Mouse (Mus musculus) neural tube, embryonic 14.5 days (tissue): Measurements from ENCODE around the gene Flcn. TPM values are rescaled to one million over a fixed set of nuclear protein-coding genes. Genes with fewer than 3 reads are reported as not detected.
A peak's percentile ranks its signal among the peaks of the same experiment; 100 is the strongest.

Experiments used
- ATAC-seq: fragments of 200-750 bp; cut with Nextera tagmentation; 2 replicates; pipeline ENCODE4 v1.8.0; 2017; ENCODE audit warnings: low read depth, mild to moderate bottlenecking, moderate TSS enrichment, moderate library complexity
- H3K27ac ChIP-seq: fragments of 300-500 bp; sonication (generic); 2 replicates; pipeline ENCODE4 v1.5.1; 2014; ENCODE audit warnings: low read depth, mild to moderate bottlenecking, control low read depth, low read length, moderate library complexity, mixed read lengths
- H3K27me3 ChIP-seq: fragments of 300-500 bp; sonication (generic); 2 replicates; pipeline ENCODE4 v1.6.1; 2014; ENCODE audit warnings: low read length; ENCODE audit not compliant: control insufficient read depth, insufficient read depth
- H3K36me3 ChIP-seq: fragments of 300-500 bp; sonication (generic); 2 replicates; pipeline ENCODE4 v1.6.1; 2014; ENCODE audit warnings: low read length, mixed read lengths; ENCODE audit not compliant: control insufficient read depth, insufficient read depth
- H3K4me1 ChIP-seq: fragments of 300-500 bp; sonication (generic); 2 replicates; pipeline ENCODE4 v1.6.1; 2014; ENCODE audit warnings: low read length; ENCODE audit not compliant: control insufficient read depth, insufficient read depth
- H3K4me2 ChIP-seq: fragments of 300-500 bp; sonication (generic); 2 replicates; pipeline ENCODE4 v1.6.1; 2014; ENCODE audit warnings: mild to moderate bottlenecking, low read depth, low read length, control low read depth
- H3K4me3 ChIP-seq: fragments of 300-500 bp; sonication (generic); 2 replicates; pipeline ENCODE4 v1.5.1; 2014; ENCODE audit warnings: low read depth, low read length, control low read depth, mixed read lengths
- H3K9ac ChIP-seq: fragments of 300-500 bp; sonication (generic); replicated peaks from 2 replicates; pipeline ENCODE4 v1.6.1; 2014; ENCODE audit warnings: low read depth, mild to moderate bottlenecking, control low read depth, low read length, mixed read lengths
- H3K9me3 ChIP-seq: fragments of 300-500 bp; sonication (generic); 2 replicates; pipeline ENCODE4 v1.6.1; 2016; ENCODE audit warnings: low read length; ENCODE audit not compliant: control insufficient read depth
- WGBS: fragments of 180-500 bp; shearing (Covaris S2); extraction: QIAGEN DNeasy Blood & Tissue Kit; methylation state at CpG from one replicate; pipeline ENCODE4 v1.1.7; 2014; 5-methylcytosine and 5-hydroxymethylcytosine counted together
- polyA plus RNA-seq: library from polyadenylated mRNA; unstranded; fragments of >200 nt; fragmentation: Nextera tagmentation; extraction: Ambion mirVana; gene quantifications from 2 replicates; pipeline ENCODE4 v1.2.1, GENCODE M21; 2014

Gene Flcn
- polyA plus RNA-seq, 1 experiment from 2014 or later = 39.3 TPM

DNA sequence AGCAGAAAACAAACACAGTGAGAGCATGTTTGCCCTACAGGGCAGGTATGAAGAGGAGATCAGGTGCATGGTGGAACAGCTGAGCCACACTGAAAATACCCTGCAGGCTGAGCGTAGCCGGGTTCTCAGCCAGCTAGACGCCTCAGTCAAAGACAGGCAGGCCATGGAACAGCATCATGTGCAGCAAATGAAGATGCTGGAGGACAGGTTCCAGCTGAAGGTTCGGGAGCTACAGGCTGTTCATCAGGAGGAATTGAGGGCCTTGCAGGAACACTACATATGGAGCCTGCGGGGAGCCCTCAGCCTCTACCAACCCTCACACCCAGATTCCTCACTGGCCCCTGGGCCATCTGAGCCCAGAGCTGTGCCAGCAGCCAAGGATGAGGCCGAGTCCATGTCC is 49.0 kb downstream of the Flcn start:
- Histone ChIP-seq H3K9ac (no peak overlapping the region), H3K4me2 (no peak overlapping the region), H3K4me1 (no peaks in the 10 kb centered on the region), H3K36me3 (peaks cover 72% of the 10 kb centered on the region), H3K9me3 (no peaks in the 10 kb centered on the region), H3K27me3 (no peaks in the 10 kb centered on the region), H3K4me3 (no peak overlapping the region), H3K27ac (no peak overlapping the region)
- WGBS = 95% methylated on average over 6 of the region's 6 CpGs
- ATAC-seq = no peak

DNA sequence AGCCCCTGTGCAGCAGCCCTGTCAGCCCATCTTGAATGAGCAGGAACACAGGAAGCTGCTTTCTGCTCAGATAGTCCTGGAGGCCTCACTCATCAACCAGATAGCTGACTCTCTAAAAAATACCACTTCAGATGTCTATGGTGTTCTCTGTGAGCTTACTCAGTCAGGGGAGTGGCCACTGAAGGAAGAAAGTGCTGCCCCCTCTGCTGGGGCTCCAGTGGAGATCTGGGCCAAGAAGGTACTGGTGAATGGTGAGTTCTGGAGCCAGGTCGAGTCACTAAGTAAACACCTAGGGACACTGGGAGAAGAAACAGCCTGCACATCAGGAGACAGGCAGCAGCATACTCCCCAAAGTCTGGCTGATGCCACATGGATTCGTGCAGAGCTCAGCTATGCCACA is 50.2 kb downstream of the Flcn start:
- Histone ChIP-seq H3K4me3 (no peak overlapping the region), H3K27me3 (no peaks in the 10 kb centered on the region), H3K9me3 (no peaks in the 10 kb centered on the region), H3K36me3 (peaks cover 72% of the 10 kb centered on the region), H3K4me2 (no peak overlapping the region), H3K4me1 (no peaks in the 10 kb centered on the region), H3K27ac (no peak overlapping the region), H3K9ac (no peak overlapping the region)
- ATAC-seq = no peak
- WGBS = 89% methylated on average over 2 of the region's 2 CpGs

DNA sequence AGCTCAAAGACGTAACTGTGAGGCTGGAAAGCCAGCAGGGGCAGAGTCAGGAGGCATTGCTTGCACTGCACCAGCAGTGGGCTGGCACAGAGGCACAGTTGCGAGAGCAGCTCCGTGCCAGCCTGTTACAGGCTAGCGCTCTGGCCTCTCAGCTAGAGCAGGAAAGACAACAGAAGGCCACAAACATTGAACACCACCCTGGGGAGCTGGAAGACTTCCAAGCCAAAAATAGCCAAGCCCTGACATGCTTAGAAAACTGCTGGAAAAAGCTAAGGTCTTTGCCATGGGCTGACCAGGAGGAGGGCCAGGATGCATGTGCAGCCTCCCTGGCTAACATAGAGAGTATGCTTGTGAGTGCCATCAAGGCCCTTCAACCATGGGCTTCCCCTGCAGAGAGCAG is 50.6 kb downstream of the Flcn start:
- H3K36me3 ChIP-seq = peaks cover 71% of the 10 kb centered on the region
- H3K4me3 ChIP-seq = no peak overlapping the region
- no peak overlapping the region for H3K27ac ChIP-seq
- no peak overlapping the region for H3K4me2 ChIP-seq
- no peaks in the 10 kb centered on the region for H3K27me3 ChIP-seq
- peak; percentile 54; the same call in 1 of the 2 replicates for ATAC-seq
- no peaks in the 10 kb centered on the region for H3K4me1 ChIP-seq
- 72% methylated on average over 4 of the region's 4 CpGs for WGBS
- no peak overlapping the region for H3K9ac ChIP-seq
- no peaks in the 10 kb centered on the region for H3K9me3 ChIP-seq

DNA sequence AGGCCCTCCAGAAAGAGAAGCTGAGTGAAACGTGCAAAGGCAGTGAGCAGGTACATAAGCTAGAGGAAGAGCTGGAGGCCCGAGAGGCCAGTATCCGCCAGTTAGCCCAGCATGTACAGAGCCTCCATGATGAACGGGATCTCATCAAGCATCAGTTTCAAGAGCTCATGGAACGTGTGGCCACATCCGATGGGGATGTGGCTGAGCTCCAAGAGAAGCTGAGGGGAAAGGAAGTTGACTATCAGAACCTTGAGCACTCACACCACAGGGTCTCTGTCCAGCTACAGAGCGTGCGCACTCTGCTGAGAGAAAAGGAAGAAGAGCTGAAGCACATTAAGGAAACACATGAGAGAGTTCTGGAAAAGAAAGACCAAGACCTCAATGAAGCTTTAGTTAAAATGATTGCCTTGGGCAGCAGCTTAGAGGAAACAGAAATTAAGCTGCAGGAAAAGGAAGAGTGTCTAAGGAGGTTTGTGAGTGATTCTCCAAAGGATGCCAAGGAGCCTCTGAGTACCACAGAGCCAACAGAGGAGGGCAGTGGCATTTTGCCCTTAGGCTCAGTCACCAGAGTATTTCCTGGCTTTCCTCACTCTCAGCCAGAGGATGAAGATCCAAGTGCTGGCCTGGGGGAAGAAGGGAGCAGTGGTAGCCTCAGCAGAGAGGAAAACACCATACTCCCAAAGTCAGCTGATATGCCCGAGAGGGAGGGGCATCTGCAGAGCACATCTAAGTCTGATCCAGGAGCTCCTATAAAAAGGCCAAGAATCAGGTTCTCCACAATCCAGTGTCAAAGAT is 51.4 kb downstream of the Flcn start:
- 86% methylated on average over 9 of the region's 9 CpGs for WGBS
- Histone ChIP-seq H3K27ac (no peak overlapping the region), H3K4me2 (no peak overlapping the region), H3K36me3 (peaks cover 78% of the 10 kb centered on the region), H3K4me3 (no peak overlapping the region), H3K27me3 (no peaks in the 10 kb centered on the region), H3K9ac (no peak overlapping the region), H3K9me3 (no peaks in the 10 kb centered on the region), H3K4me1 (no peaks in the 10 kb centered on the region)
- ATAC-seq = no peak

DNA sequence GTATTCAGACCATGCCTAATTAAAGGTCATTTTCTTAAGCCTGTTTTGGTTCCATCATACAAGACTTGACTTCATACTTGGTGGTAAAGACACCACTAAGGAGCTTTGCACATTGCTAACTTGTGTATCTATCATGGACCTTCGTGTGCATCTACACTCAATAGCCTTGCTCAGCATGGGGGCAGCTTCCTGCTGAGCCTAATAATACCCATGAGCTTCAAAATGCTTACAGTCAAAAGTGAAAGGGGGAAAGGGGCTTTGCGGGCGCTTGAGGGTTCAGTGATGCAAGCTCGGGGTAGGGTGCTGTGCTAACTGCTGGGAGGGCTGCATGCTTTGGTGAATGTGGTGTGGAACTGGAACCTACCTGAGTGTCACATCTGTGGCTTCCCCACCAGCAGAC is 53.5 kb downstream of the Flcn start:
- Histone ChIP-seq H3K27ac (no peak overlapping the region), H3K9ac (no peak overlapping the region), H3K4me1 (no peaks in the 10 kb centered on the region), H3K4me3 (no peak overlapping the region), H3K9me3 (no peaks in the 10 kb centered on the region), H3K4me2 (no peak overlapping the region), H3K27me3 (no peaks in the 10 kb centered on the region), H3K36me3 (peaks cover 88% of the 10 kb centered on the region)
- no peak for ATAC-seq
- WGBS = 70% methylated on average over 4 of the region's 4 CpGs

DNA sequence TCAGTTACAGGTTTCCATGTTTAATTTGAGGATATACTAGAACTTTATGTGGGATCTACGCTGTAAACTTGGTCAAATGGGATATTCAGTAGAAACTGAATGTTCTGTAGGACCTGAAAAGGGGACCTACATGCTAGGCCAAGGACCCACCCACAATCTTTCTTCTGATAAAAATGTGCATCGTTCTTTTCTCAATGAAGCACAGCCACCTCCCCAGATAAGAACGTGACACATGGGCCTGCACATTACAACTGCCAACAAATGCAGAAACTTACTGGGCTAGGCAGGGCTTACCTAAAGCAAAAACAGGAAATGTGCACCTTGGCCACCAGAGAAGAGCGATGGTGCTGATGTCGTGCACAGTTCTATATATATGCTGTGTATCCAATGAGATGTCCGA is 55.3 kb downstream of the Flcn start:
- Histone ChIP-seq H3K9me3 (no peaks in the 10 kb centered on the region), H3K27ac (no peak overlapping the region), H3K9ac (no peak overlapping the region), H3K36me3 (peaks cover 85% of the 10 kb centered on the region), H3K27me3 (no peaks in the 10 kb centered on the region), H3K4me2 (no peak overlapping the region), H3K4me3 (no peak overlapping the region), H3K4me1 (no peaks in the 10 kb centered on the region)
- WGBS = 98% methylated on average over 6 of the region's 6 CpGs
- no peak for ATAC-seq

DNA sequence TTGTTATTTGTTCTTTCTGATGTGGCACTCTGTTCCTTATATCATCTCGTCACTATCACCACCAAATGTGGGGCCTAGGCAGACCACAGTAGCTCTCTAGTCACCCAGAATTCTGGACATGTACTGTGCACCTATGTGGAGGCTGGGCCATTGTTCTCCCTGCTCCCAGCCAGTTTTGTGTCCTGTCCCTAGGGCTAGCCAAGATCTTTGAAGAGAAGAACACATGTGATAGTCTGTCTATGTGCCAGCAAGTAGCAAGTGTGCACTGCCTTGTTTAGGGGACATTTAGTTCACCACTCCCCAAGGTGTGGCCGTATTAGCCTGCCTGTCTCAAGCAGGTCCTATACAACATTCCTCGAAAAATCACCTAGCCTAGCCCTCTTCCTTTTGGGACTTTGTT is 60.8 kb downstream of the Flcn start:
- Histone ChIP-seq H3K4me3 (no peak overlapping the region), H3K9me3 (no peaks in the 10 kb centered on the region), H3K36me3 (peaks cover 48% of the 10 kb centered on the region), H3K9ac (no peak overlapping the region), H3K4me1 (no peaks in the 10 kb centered on the region), H3K27ac (no peak overlapping the region), H3K4me2 (no peak overlapping the region), H3K27me3 (no peaks in the 10 kb centered on the region)
- 96% methylated on average over 3 of the region's 3 CpGs for WGBS
- ATAC-seq = no peak

DNA sequence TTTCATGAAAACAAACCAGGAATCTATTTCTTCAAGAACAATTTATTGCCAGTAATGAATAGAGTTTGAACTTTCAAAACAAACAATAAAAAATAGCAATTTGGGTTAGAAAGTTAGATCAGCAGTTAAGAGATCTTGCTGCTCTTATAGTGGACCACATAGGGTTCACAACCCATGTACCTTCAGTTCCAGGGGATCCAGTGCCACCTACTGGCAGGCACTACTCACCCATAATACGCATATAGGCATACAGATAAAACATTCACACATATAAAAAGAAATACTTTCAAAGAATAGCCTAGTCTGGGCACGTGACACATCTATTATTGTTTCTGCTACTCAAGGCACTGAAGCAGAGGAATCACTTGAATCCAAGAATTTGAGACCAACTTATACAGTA is 63.2 kb downstream of the Flcn start:
- WGBS = 94% methylated on average over 2 of the region's 2 CpGs
- Histone ChIP-seq H3K27me3 (no peaks in the 10 kb centered on the region), H3K27ac (no peak overlapping the region), H3K4me2 (no peak overlapping the region), H3K9me3 (no peaks in the 10 kb centered on the region), H3K4me3 (no peak overlapping the region), H3K9ac (no peak overlapping the region), H3K4me1 (no peaks in the 10 kb centered on the region), H3K36me3 (peaks cover 48% of the 10 kb centered on the region)
- no peak for ATAC-seq

DNA sequence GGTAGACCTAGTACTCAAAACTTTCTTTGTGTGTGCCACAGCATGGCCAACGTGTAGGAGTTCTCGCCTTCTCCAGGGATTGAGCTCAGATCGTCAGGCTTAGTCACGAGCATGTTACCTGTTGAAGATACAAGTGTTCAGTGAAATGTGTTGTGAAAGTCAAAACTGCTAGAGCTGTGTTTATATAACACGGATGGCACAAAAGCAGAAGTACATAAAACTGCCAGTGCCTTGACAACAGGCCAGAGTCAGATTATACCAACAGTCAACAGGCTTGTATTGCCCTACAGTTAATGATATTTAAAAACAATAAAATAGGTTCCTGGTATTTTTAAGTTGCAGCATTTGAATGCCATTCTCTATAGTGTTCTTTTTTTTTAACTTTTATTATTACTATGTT is 64.0 kb downstream of the Flcn start:
- H3K9ac ChIP-seq = no peak overlapping the region
- H3K9me3 ChIP-seq = no peaks in the 10 kb centered on the region
- H3K27ac ChIP-seq = no peak overlapping the region
- H3K4me1 ChIP-seq = no peaks in the 10 kb centered on the region
- no peaks in the 10 kb centered on the region for H3K27me3 ChIP-seq
- H3K4me2 ChIP-seq = no peak overlapping the region
- no peak overlapping the region for H3K4me3 ChIP-seq
- ATAC-seq = no peak
- peaks cover 46% of the 10 kb centered on the region for H3K36me3 ChIP-seq
- 92% methylated on average over 5 of the region's 5 CpGs for WGBS
